Mouse (Mus musculus) ES-E14 (cell line): ENCODE results near the gene Krt18.

ENCODE experiments used
- HCFC1 ChIP-seq: IDR thresholded peaks from 2 replicates; pipeline ENCODE4 v1.6.1; 2012; ENCODE audit warnings: low read length, inconsistent platforms, borderline replicate concordance; ENCODE audit not compliant: insufficient read depth
- ZC3H11A ChIP-seq: IDR thresholded peaks from 2 replicates; pipeline ENCODE4 v1.6.1; 2012; ENCODE audit warnings: low read depth, mild to moderate bottlenecking, inconsistent platforms, low read length, borderline replicate concordance
- ZNF384 ChIP-seq: IDR thresholded peaks from 2 replicates; pipeline ENCODE4 v1.6.1; 2012; ENCODE audit warnings: low read depth, low read length, inconsistent platforms

- TF ChIP-seq ZNF384, result no peak
- TF ChIP-seq ZC3H11A, result no peak
- TF ChIP-seq HCFC1, result no peak
Observed at GRCm38 (mm10) chr15:102014848-102015247, 13.1 kb upstream of the Krt18 start.
